Mouse (Mus musculus) hindbrain, embryonic 15.5 days (tissue): Measurements from ENCODE around the gene Lrrc4c. TPM values are rescaled to one million over a fixed set of nuclear protein-coding genes. Genes with fewer than 3 reads are reported as not detected.

Experiments
- ATAC-seq: fragments of 200-750 bp; cut with Nextera tagmentation; 2 replicates; pipeline ENCODE4 v1.8.0; 2017; ENCODE audit warnings: low read depth, moderate number of reproducible peaks, moderate TSS enrichment; ENCODE audit not compliant: low FRiP score
- H3K27ac ChIP-seq: fragments of 300-500 bp; sonication (generic); replicated peaks from 2 replicates; pipeline ENCODE4 v1.5.1; 2015; ENCODE audit warnings: mild to moderate bottlenecking, inconsistent platforms
- H3K27me3 ChIP-seq: fragments of 300-500 bp; sonication (generic); 2 replicates; pipeline ENCODE4 v1.6.1; 2015; ENCODE audit warnings: control low read depth, inconsistent platforms
- H3K36me3 ChIP-seq: fragments of 300-500 bp; sonication (generic); 2 replicates; pipeline ENCODE4 v1.6.1; 2015; ENCODE audit warnings: control low read depth, inconsistent platforms
- H3K4me1 ChIP-seq: fragments of 300-500 bp; sonication (generic); replicated peaks from 2 replicates; pipeline ENCODE4 v1.6.1; 2015; ENCODE audit warnings: control low read depth, inconsistent platforms
- H3K4me2 ChIP-seq: fragments of 300-500 bp; sonication (generic); 2 replicates; pipeline ENCODE4 v1.6.1; 2015; ENCODE audit warnings: moderate library complexity, mild to moderate bottlenecking, inconsistent platforms
- H3K4me3 ChIP-seq: fragments of 300-500 bp; sonication (generic); 2 replicates; pipeline ENCODE4 v1.5.1; 2015; ENCODE audit warnings: mild to moderate bottlenecking, inconsistent platforms
- H3K9ac ChIP-seq: fragments of 300-500 bp; sonication (generic); 2 replicates; pipeline ENCODE4 v1.6.1; 2015; ENCODE audit warnings: inconsistent platforms
- H3K9me3 ChIP-seq: fragments of 300-500 bp; sonication (generic); 2 replicates; pipeline ENCODE4 v1.6.1; 2016; ENCODE audit warnings: control low read depth, inconsistent platforms
- WGBS: fragments of 180-500 bp; shearing (Covaris S2); methylation state at CpG from one replicate; pipeline ENCODE4 v1.1.7; 2015; 5-methylcytosine and 5-hydroxymethylcytosine counted together
- polyA plus RNA-seq: library from polyadenylated mRNA; unstranded; fragments of >200 nt; fragmentation: Nextera tagmentation; extraction: Ambion mirVana; gene quantifications from 2 replicates; pipeline ENCODE4 v1.2.1, GENCODE M21; 2015

The Lrrc4c gene
- polyA plus RNA-seq, 1 experiment from 2014 or later: 35.0 TPM

GRCm38 (mm10) chr2:97151626-97152194, 833.7 kb downstream of the Lrrc4c start:
- H3K9ac ChIP-seq: no peak overlapping the region
- no peak overlapping the region for H3K4me3 ChIP-seq
- H3K4me2 ChIP-seq: no peak overlapping the region
- no peaks in the 10 kb centered on the region for H3K36me3 ChIP-seq
- H3K27ac ChIP-seq: no peak overlapping the region
- H3K4me1 ChIP-seq: no peaks in the 10 kb centered on the region
- ATAC-seq: no peak
- H3K9me3 ChIP-seq: no peaks in the 10 kb centered on the region
- WGBS: 91% methylated on average over 3 of the region's 3 CpGs
- no peaks in the 10 kb centered on the region for H3K27me3 ChIP-seq

GRCm38 (mm10) chr2:97165745-97166144, 847.8 kb downstream of the Lrrc4c start:
- ATAC-seq: no peak
- 85% methylated on average over 2 of the region's 2 CpGs for WGBS
- H3K27ac ChIP-seq: no peak overlapping the region

GRCm38 (mm10) chr2:97178399-97178798, 860.4 kb downstream of the Lrrc4c start:
- no peaks in the 10 kb centered on the region for H3K9me3 ChIP-seq
- H3K9ac ChIP-seq: no peak overlapping the region
- no peak overlapping the region for H3K4me2 ChIP-seq
- H3K27ac ChIP-seq: no peak overlapping the region
- ATAC-seq: no peak
- no peak overlapping the region for H3K4me3 ChIP-seq
- H3K36me3 ChIP-seq: no peaks in the 10 kb centered on the region
- WGBS: 86% methylated on average over 4 of the region's 4 CpGs
- H3K4me1 ChIP-seq: no peaks in the 10 kb centered on the region
- H3K27me3 ChIP-seq: no peaks in the 10 kb centered on the region

More at GRCm38 (mm10) chr2:97165745-97166144, 847.8 kb downstream of the Lrrc4c start:
- Histone ChIP-seq H3K9me3 (no peaks in the 10 kb centered on the region), H3K4me2 (no peak overlapping the region), H3K4me1 (no peaks in the 10 kb centered on the region), H3K36me3 (no peaks in the 10 kb centered on the region), H3K4me3 (no peak overlapping the region), H3K9ac (no peak overlapping the region), H3K27me3 (no peaks in the 10 kb centered on the region)

GRCm38 (mm10) chr2:97196968-97197606, 879.1 kb downstream of the Lrrc4c start:
- 29% methylated on average over 4 of the region's 4 CpGs for WGBS
- no peak overlapping the region for H3K4me3 ChIP-seq

GRCm38 (mm10) chr2:97232966-97233365, 915.0 kb downstream of the Lrrc4c start:
- no peaks in the 10 kb centered on the region for H3K36me3 ChIP-seq
- H3K4me3 ChIP-seq: no peak overlapping the region
- no peaks in the 10 kb centered on the region for H3K27me3 ChIP-seq
- no peak overlapping the region for H3K27ac ChIP-seq
- ATAC-seq: no peak
- H3K9me3 ChIP-seq: no peaks in the 10 kb centered on the region
- no peaks in the 10 kb centered on the region for H3K4me1 ChIP-seq
- 81% methylated on average over 3 of the region's 3 CpGs for WGBS
- H3K4me2 ChIP-seq: no peak overlapping the region
- no peak overlapping the region for H3K9ac ChIP-seq

More at GRCm38 (mm10) chr2:97196968-97197606, 879.1 kb downstream of the Lrrc4c start:
- H3K36me3 ChIP-seq: no peaks in the 10 kb centered on the region
- no peaks in the 10 kb centered on the region for H3K4me1 ChIP-seq
- H3K9me3 ChIP-seq: no peaks in the 10 kb centered on the region
- no peaks in the 10 kb centered on the region for H3K27me3 ChIP-seq
- no peak overlapping the region for H3K4me2 ChIP-seq
- no peak overlapping the region for H3K27ac ChIP-seq
- H3K9ac ChIP-seq: no peak overlapping the region
- no peak for ATAC-seq

- H3K27ac ChIP-seq: no peak overlapping the region
- ATAC-seq: no peak
- 75% methylated on average over 1 of the region's 1 CpGs for WGBS
- no peaks in the 10 kb centered on the region for H3K9me3 ChIP-seq
- no peak overlapping the region for H3K4me3 ChIP-seq
- H3K4me1 ChIP-seq: no peaks in the 10 kb centered on the region
- no peak overlapping the region for H3K4me2 ChIP-seq
- no peak overlapping the region for H3K9ac ChIP-seq
- no peaks in the 10 kb centered on the region for H3K36me3 ChIP-seq
- H3K27me3 ChIP-seq: no peaks in the 10 kb centered on the region
Measured at GRCm38 (mm10) chr2:97234074-97234473, 916.1 kb downstream of the Lrrc4c start.

- WGBS: 40% methylated on average over 2 of the region's 2 CpGs
- ATAC-seq: no peak
- Histone ChIP-seq H3K9me3 (no peaks in the 10 kb centered on the region), H3K4me2 (no peak overlapping the region), H3K36me3 (no peaks in the 10 kb centered on the region), H3K9ac (no peak overlapping the region), H3K27ac (no peak overlapping the region), H3K4me3 (no peak overlapping the region), H3K27me3 (no peaks in the 10 kb centered on the region), H3K4me1 (no peaks in the 10 kb centered on the region)
Measured at GRCm38 (mm10) chr2:97274651-97275050, 956.7 kb downstream of the Lrrc4c start.

GRCm38 (mm10) chr2:97284986-97285385, 967.0 kb downstream of the Lrrc4c start:
- Histone ChIP-seq H3K9me3 (no peaks in the 10 kb centered on the region), H3K4me2 (no peak overlapping the region), H3K36me3 (no peaks in the 10 kb centered on the region), H3K27ac (no peak overlapping the region), H3K27me3 (no peaks in the 10 kb centered on the region), H3K9ac (no peak overlapping the region), H3K4me3 (no peak overlapping the region), H3K4me1 (no peaks in the 10 kb centered on the region)
- no peak for ATAC-seq

GRCm38 (mm10) chr2:97294216-97294615, 976.2 kb downstream of the Lrrc4c start:
- Histone ChIP-seq H3K4me1 (no peaks in the 10 kb centered on the region), H3K9ac (no peak overlapping the region), H3K27me3 (no peaks in the 10 kb centered on the region), H3K36me3 (no peaks in the 10 kb centered on the region), H3K4me3 (no peak overlapping the region), H3K27ac (no peak overlapping the region), H3K9me3 (no peaks in the 10 kb centered on the region), H3K4me2 (no peak overlapping the region)
- ATAC-seq: no peak
- 89% methylated on average over 3 of the region's 3 CpGs for WGBS

- WGBS: 72% methylated on average over 2 of the region's 2 CpGs
- no peak overlapping the region for H3K27ac ChIP-seq
- H3K27me3 ChIP-seq: no peaks in the 10 kb centered on the region
- H3K4me2 ChIP-seq: no peak overlapping the region
- no peak overlapping the region for H3K4me3 ChIP-seq
- no peaks in the 10 kb centered on the region for H3K9me3 ChIP-seq
- no peaks in the 10 kb centered on the region for H3K4me1 ChIP-seq
- ATAC-seq: no peak
- no peak overlapping the region for H3K9ac ChIP-seq
- H3K36me3 ChIP-seq: no peaks in the 10 kb centered on the region
Measured at GRCm38 (mm10) chr2:97299704-97300103, 981.7 kb downstream of the Lrrc4c start.

- no peak overlapping the region for H3K9ac ChIP-seq
- no peak for ATAC-seq
- H3K27ac ChIP-seq: no peak overlapping the region
- H3K4me2 ChIP-seq: no peak overlapping the region
- H3K36me3 ChIP-seq: no peaks in the 10 kb centered on the region
- no peaks in the 10 kb centered on the region for H3K27me3 ChIP-seq
- H3K4me1 ChIP-seq: no peaks in the 10 kb centered on the region
- H3K9me3 ChIP-seq: no peaks in the 10 kb centered on the region
- no peak overlapping the region for H3K4me3 ChIP-seq
- WGBS: 60% methylated on average over 1 of the region's 1 CpGs
Measured at GRCm38 (mm10) chr2:97318008-97318407, 1000.0 kb downstream of the Lrrc4c start.

GRCm38 (mm10) chr2:97318536-97318935, 1000.6 kb downstream of the Lrrc4c start:
- Histone ChIP-seq H3K27ac (no peak overlapping the region), H3K9ac (no peak overlapping the region), H3K4me1 (no peaks in the 10 kb centered on the region), H3K27me3 (no peaks in the 10 kb centered on the region), H3K4me3 (no peak overlapping the region), H3K4me2 (no peak overlapping the region), H3K9me3 (no peaks in the 10 kb centered on the region), H3K36me3 (no peaks in the 10 kb centered on the region)
- no peak for ATAC-seq
- 84% methylated on average over 1 of the region's 1 CpGs for WGBS
